Mouse (Mus musculus) heart, adult 2 months (tissue): Measurements from ENCODE around the gene Rab6b.
"Not testable (repeated sequence)": the region's sequence is repeated elsewhere in the genome, so short reads cannot be mapped to it uniquely, and the experiment has no call there.

Source experiments
- CTCF ChIP-seq: fragments of 200-600 bp; IDR thresholded peaks from 2 replicates; pipeline ENCODE4 v1.8.1; 2022; ENCODE audit warnings: antibody characterized with exemption, mild to moderate bottlenecking, moderate library complexity
- EP300 ChIP-seq: fragments of 200-500 bp; IDR thresholded peaks from 2 replicates; pipeline ENCODE4 v1.6.1; 2011; ENCODE audit warnings: low read depth, low read length, control low read depth; ENCODE audit not compliant: insufficient read depth

DNA sequence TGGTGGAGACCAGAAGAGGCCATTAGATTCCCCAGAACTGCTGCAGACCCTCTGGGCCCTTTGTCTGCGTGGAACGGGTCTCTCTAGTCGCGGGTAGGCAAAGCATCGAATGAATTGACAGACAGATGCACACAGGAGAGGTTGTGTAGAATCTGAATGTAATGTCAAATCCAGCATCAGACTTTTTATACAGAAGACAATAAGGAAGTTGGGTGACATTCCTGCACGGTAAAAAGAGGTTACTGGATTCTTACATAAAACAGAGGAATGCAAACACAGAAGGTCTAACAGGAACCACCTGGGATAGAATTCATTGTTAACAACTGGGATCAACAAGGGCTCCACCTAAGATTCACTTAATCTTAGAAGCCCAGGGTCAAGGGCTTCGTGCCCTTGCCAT, 43.6 kb downstream of the Rab6b start:
- not testable (repeated sequence) for TF ChIP-seq CTCF, EP300
